Mouse (Mus musculus) ES-E14 (cell line): ENCODE data around the gene Rtn4rl1.

ENCODE experiments used
- MAFK ChIP-seq: IDR thresholded peaks from 2 replicates; pipeline ENCODE4 v1.6.1; 2014; ENCODE audit warnings: mild to moderate bottlenecking, low read depth, low read length, inconsistent platforms; ENCODE audit not compliant: insufficient read depth
- ZC3H11A ChIP-seq: IDR thresholded peaks from 2 replicates; pipeline ENCODE4 v1.6.1; 2012; ENCODE audit warnings: low read depth, mild to moderate bottlenecking, inconsistent platforms, low read length, borderline replicate concordance

DNA sequence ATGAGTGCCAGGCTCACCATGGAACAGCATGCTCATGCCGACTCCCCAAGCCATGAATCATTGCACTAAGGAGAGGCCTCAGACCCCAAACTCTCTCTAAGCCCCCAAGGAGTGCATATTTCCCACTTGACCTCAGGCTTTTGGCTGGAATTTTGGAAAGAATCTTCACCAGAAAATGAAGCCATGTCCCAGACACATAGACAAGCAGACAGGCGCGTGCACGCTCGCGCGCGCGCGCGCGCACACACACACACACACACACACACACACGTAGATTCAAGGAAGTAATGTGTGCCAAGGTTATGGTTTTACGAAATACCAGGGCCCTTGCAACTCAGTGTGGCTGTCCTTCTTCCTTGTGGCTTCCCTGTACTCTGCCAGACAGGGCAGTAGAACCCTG is 35.2 kb upstream of the Rtn4rl1 start:
- TF ChIP-seq MAFK (no peak), ZC3H11A (no peak)
